In genomic region chr4:149444465-149444864, GRCm38 (mm10) we compare ENCODE assay signal across 10 mouse cellular contexts. TPM values are rescaled to one million over a fixed set of nuclear protein-coding genes. Genes with fewer than 3 reads are reported as not detected.
DNase-seq lines count a peak whose midpoint lies in the region; ATAC-seq lines count a peak whose summit lies in the region.
"Had no signal": no experiment of that assay in that cellular context is flagged by ENCODE, and none has a peak within 500 bp of the region (broad histone marks: within the 10 kb centered on the region; RNA-seq: fewer than 3 reads in every experiment).

No protein-coding gene starts in this region.

- H3K36me3 ChIP-seq in kidney, embryonic 15.5 days: no peaks in the 10 kb centered on the region
- no peaks in the 10 kb centered on the region for H3K36me3 ChIP-seq in embryonic facial prominence, embryonic 14.5 days (ENCODE audit: control insufficient read depth, insufficient read depth, low read length)
- no peaks in the 10 kb centered on the region for H3K36me3 ChIP-seq in intestine, embryonic 16.5 days (ENCODE audit: control insufficient read depth, insufficient read depth, low read length)
- H3K36me3 ChIP-seq in midbrain, embryonic 16.5 days (ENCODE audit: control insufficient read depth, insufficient read depth, low read length): no peaks in the 10 kb centered on the region

- peaks cover 37% of the 10 kb centered on the region for H3K4me1 ChIP-seq in kidney, embryonic 15.5 days
- H3K4me1 ChIP-seq in embryonic facial prominence, embryonic 14.5 days (ENCODE audit: control insufficient read depth, insufficient read depth, low read length): peaks cover 12% of the 10 kb centered on the region
- peaks cover 9% of the 10 kb centered on the region for H3K4me1 ChIP-seq in intestine, embryonic 16.5 days (ENCODE audit: control insufficient read depth, insufficient read depth, low read length)
- peaks cover 13% of the 10 kb centered on the region for H3K4me1 ChIP-seq in midbrain, embryonic 16.5 days (ENCODE audit: control insufficient read depth, insufficient read depth, low read length)

- no peaks in the 10 kb centered on the region for H3K27me3 ChIP-seq in kidney, embryonic 15.5 days
- no peaks in the 10 kb centered on the region for H3K27me3 ChIP-seq in embryonic facial prominence, embryonic 14.5 days (replicated peaks; ENCODE audit: control insufficient read depth, insufficient read depth, low read length)
- no peaks in the 10 kb centered on the region for H3K27me3 ChIP-seq in intestine, embryonic 16.5 days (replicated peaks; ENCODE audit: control insufficient read depth, insufficient read depth, low read length)
- H3K27me3 ChIP-seq in midbrain, embryonic 16.5 days (ENCODE audit: control insufficient read depth, insufficient read depth, low read depth, low read length): no peaks in the 10 kb centered on the region

- H3K4me3 ChIP-seq in kidney, embryonic 15.5 days (replicated peaks): no peak overlapping the region
- no peak overlapping the region for H3K4me3 ChIP-seq in embryonic facial prominence, embryonic 14.5 days (ENCODE audit: low read depth, low read length)
- no peak overlapping the region for H3K4me3 ChIP-seq in intestine, embryonic 16.5 days (ENCODE audit: low read length)
- no peak overlapping the region for H3K4me3 ChIP-seq in midbrain, embryonic 16.5 days (ENCODE audit: low read depth, low read length)

- WGBS in kidney, embryonic 15.5 days: 65% methylated on average over 1 of the region's 1 CpGs
- WGBS in embryonic facial prominence, embryonic 14.5 days: 60% methylated on average over 1 of the region's 1 CpGs
- 44% methylated on average over 1 of the region's 1 CpGs for WGBS in intestine, embryonic 16.5 days
- 63% methylated on average over 1 of the region's 1 CpGs for WGBS in midbrain, embryonic 16.5 days

- peak overlapping the region; percentile 47; the same call in 1 of the 2 replicates for H3K9ac ChIP-seq in kidney, embryonic 15.5 days
- peak overlapping the region; percentile 69 for H3K9ac ChIP-seq in embryonic facial prominence, embryonic 14.5 days (ENCODE audit: low read depth, low read length)
- H3K9ac ChIP-seq in intestine, embryonic 16.5 days (ENCODE audit: low read depth, low read length): peak overlapping the region; percentile 70; the same call in 1 of the 2 replicates
- H3K9ac ChIP-seq in midbrain, embryonic 16.5 days (ENCODE audit: low read depth, low read length): peak overlapping the region; percentile 63; the same call in 1 of the 2 replicates

- peak overlapping the region; percentile 70 for H3K4me2 ChIP-seq in kidney, embryonic 15.5 days
- H3K4me2 ChIP-seq in embryonic facial prominence, embryonic 14.5 days (ENCODE audit: low read depth, low read length): peak overlapping the region; percentile 66
- no peak overlapping the region for H3K4me2 ChIP-seq in intestine, embryonic 16.5 days (ENCODE audit: low read depth, low read length)
- peak overlapping the region; percentile 53; the same call in 1 of the 2 replicates for H3K4me2 ChIP-seq in midbrain, embryonic 16.5 days (ENCODE audit: low read length)

- no peaks in the 10 kb centered on the region for H3K9me3 ChIP-seq in kidney, embryonic 15.5 days (replicated peaks)
- H3K9me3 ChIP-seq in embryonic facial prominence, embryonic 14.5 days (ENCODE audit: control insufficient read depth, low read length): no peaks in the 10 kb centered on the region
- H3K9me3 ChIP-seq in intestine, embryonic 16.5 days (ENCODE audit: control insufficient read depth, low read length): no peaks in the 10 kb centered on the region
- no peaks in the 10 kb centered on the region for H3K9me3 ChIP-seq in midbrain, embryonic 16.5 days (replicated peaks; ENCODE audit: control insufficient read depth, low read length, poor library complexity, severe bottlenecking)

- DNase-seq in kidney, adult 8-10 months: no peak
- no peak for DNase-seq in embryonic facial prominence, embryonic 14.5 days (ENCODE audit: low spot score)
- DNase-seq in thymus, postnatal 36 days: no peak
- no peak for DNase-seq in embryo, embryonic 10 days (ENCODE audit: low spot score)
- no peak for DNase-seq in spleen, postnatal 14 days (ENCODE audit: low spot score in 2 of 2)

- peak overlapping the region; percentile 97; the same call in 1 of the 2 replicates for H3K27ac ChIP-seq in kidney, embryonic 15.5 days
- H3K27ac ChIP-seq in embryonic facial prominence, embryonic 14.5 days (replicated peaks; ENCODE audit: low read depth, low read length): peak overlapping the region; percentile 91; the same call in 1 of the 2 replicates
- no peak overlapping the region for H3K27ac ChIP-seq in intestine, embryonic 16.5 days (ENCODE audit: low read length)
- H3K27ac ChIP-seq in midbrain, embryonic 16.5 days (ENCODE audit: low read length): peak overlapping the region; percentile 88

- ATAC-seq in kidney, embryonic 15.5 days (replicated peaks; ENCODE audit: low FRiP score): no peak
- ATAC-seq in embryonic facial prominence, embryonic 14.5 days (ENCODE audit: low read depth): no peak
- ATAC-seq in intestine, embryonic 16.5 days: no peak
- ATAC-seq in midbrain, embryonic 16.5 days: no peak

RNA-seq across cellular contexts. Expression of gene Rbp7, which starts 10.3 kb away (rescaled TPM):
- polyA plus RNA-seq in kidney, embryonic 15.5 days (2015; fragmentation: Nextera tagmentation; extraction: Ambion mirVana): 0.77 and 0.90 TPM in 2 replicates
- polyA plus RNA-seq in embryonic facial prominence, embryonic 14.5 days (2014; fragmentation: Nextera tagmentation; extraction: Ambion mirVana): 1.2 and 2.5 TPM in 2 replicates
- 1.9 and 2.2 TPM in 2 replicates for polyA plus RNA-seq in intestine, embryonic 16.5 days (2015; fragmentation: Nextera tagmentation; extraction: Ambion mirVana)
- polyA plus RNA-seq in midbrain, embryonic 16.5 days (2015; fragmentation: Nextera tagmentation; extraction: Ambion mirVana): 0.43 TPM in 1 of 2 replicates, not detected in the other
- polyA plus RNA-seq: liver, adult 2 months had no signal

RNA-seq across cellular contexts. Expression of gene Ube4b, which starts 17.9 kb away (rescaled TPM):
- polyA plus RNA-seq in kidney, embryonic 15.5 days (2015; fragmentation: Nextera tagmentation; extraction: Ambion mirVana): 48.1 and 49.6 TPM in 2 replicates
- 42.2 and 43.7 TPM in 2 replicates for polyA plus RNA-seq in embryonic facial prominence, embryonic 14.5 days (2014; fragmentation: Nextera tagmentation; extraction: Ambion mirVana)
- 31.1 and 34.4 TPM in 2 replicates for polyA plus RNA-seq in intestine, embryonic 16.5 days (2015; fragmentation: Nextera tagmentation; extraction: Ambion mirVana)
- 54.1 and 57.9 TPM in 2 replicates for polyA plus RNA-seq in midbrain, embryonic 16.5 days (2015; fragmentation: Nextera tagmentation; extraction: Ambion mirVana)

RNA-seq across cellular contexts. Expression of gene Tmem274, which starts 32.7 kb away (rescaled TPM):
- 0.45 TPM in 1 of 2 replicates, not detected in the other for polyA plus RNA-seq in kidney, embryonic 15.5 days (2015; fragmentation: Nextera tagmentation; extraction: Ambion mirVana)
- not detected in 2 replicates for polyA plus RNA-seq in embryonic facial prominence, embryonic 14.5 days (2014; fragmentation: Nextera tagmentation; extraction: Ambion mirVana)
- 0.38 and 0.55 TPM in 2 replicates for polyA plus RNA-seq in intestine, embryonic 16.5 days (2015; fragmentation: Nextera tagmentation; extraction: Ambion mirVana)
- not detected in 2 replicates for polyA plus RNA-seq in midbrain, embryonic 16.5 days (2015; fragmentation: Nextera tagmentation; extraction: Ambion mirVana)
- polyA plus RNA-seq: liver, adult 2 months; thymus, adult 2 months had no signal

RNA-seq across cellular contexts. Expression of gene Nmnat1, which starts 40.5 kb away (rescaled TPM):
- 13.7 TPM in 2 replicates for polyA plus RNA-seq in kidney, embryonic 15.5 days (2015; fragmentation: Nextera tagmentation; extraction: Ambion mirVana)
- polyA plus RNA-seq in embryonic facial prominence, embryonic 14.5 days (2014; fragmentation: Nextera tagmentation; extraction: Ambion mirVana): 7.2 and 8.9 TPM in 2 replicates
- 14.7 and 15.2 TPM in 2 replicates for polyA plus RNA-seq in intestine, embryonic 16.5 days (2015; fragmentation: Nextera tagmentation; extraction: Ambion mirVana)
- polyA plus RNA-seq in midbrain, embryonic 16.5 days (2015; fragmentation: Nextera tagmentation; extraction: Ambion mirVana): 5.9 and 8.1 TPM in 2 replicates

RNA-seq across cellular contexts. Expression of gene Lzic, which starts 40.6 kb away (rescaled TPM):
- polyA plus RNA-seq in kidney, embryonic 15.5 days (2015; fragmentation: Nextera tagmentation; extraction: Ambion mirVana): 47.1 and 49.3 TPM in 2 replicates
- polyA plus RNA-seq in embryonic facial prominence, embryonic 14.5 days (2014; fragmentation: Nextera tagmentation; extraction: Ambion mirVana): 45.1 and 48.1 TPM in 2 replicates
- 38.2 and 41.4 TPM in 2 replicates for polyA plus RNA-seq in intestine, embryonic 16.5 days (2015; fragmentation: Nextera tagmentation; extraction: Ambion mirVana)
- polyA plus RNA-seq in midbrain, embryonic 16.5 days (2015; fragmentation: Nextera tagmentation; extraction: Ambion mirVana): 39.8 and 43.1 TPM in 2 replicates
